In genomic region chr1:139236794-139237193, GRCm38 (mm10) we compare ENCODE assay signal across 19 mouse cellular contexts.
DNase-seq lines count a peak whose midpoint lies in the region; ATAC-seq and TF ChIP-seq lines count a peak whose summit lies in the region.
"Had no signal": no experiment of that assay in that cellular context is flagged by ENCODE, and none has a peak within 500 bp of the region (broad histone marks: within the 10 kb centered on the region; RNA-seq: fewer than 3 reads in every experiment).

No protein-coding gene starts in this region.

- H3K4me1 ChIP-seq in forebrain, postnatal 0 days (ENCODE audit: insufficient read depth) = no peaks in the 10 kb centered on the region
- H3K4me1 ChIP-seq in forebrain, embryonic 13.5 days = 0 out of 2 replicates have a peak, but pooled peaks cover 5% of the 10 kb centered on the region
- H3K4me1 ChIP-seq in midbrain, embryonic 14.5 days (ENCODE audit: control insufficient read depth, insufficient read depth, low read length) = no peaks in the 10 kb centered on the region
- 0 out of 2 replicates have a peak, but pooled peaks cover 6% of the 10 kb centered on the region for H3K4me1 ChIP-seq in midbrain, embryonic 13.5 days (replicated peaks)
- H3K4me1 ChIP-seq: embryonic facial prominence, embryonic 12.5 days; heart, embryonic 15.5 days; hindbrain, embryonic 15.5 days had no signal

- H3K27me3 ChIP-seq in forebrain, postnatal 0 days (ENCODE audit: insufficient read depth, low read length) = no peaks in the 10 kb centered on the region
- H3K27me3 ChIP-seq in forebrain, embryonic 13.5 days = no peaks in the 10 kb centered on the region
- H3K27me3 ChIP-seq in midbrain, embryonic 14.5 days (ENCODE audit: control insufficient read depth, insufficient read depth, low read length) = no peaks in the 10 kb centered on the region
- no peaks in the 10 kb centered on the region for H3K27me3 ChIP-seq in midbrain, embryonic 13.5 days
- H3K27me3 ChIP-seq: embryonic facial prominence, embryonic 12.5 days; heart, embryonic 15.5 days; hindbrain, embryonic 15.5 days had no signal

- no peak overlapping the region for H3K27ac ChIP-seq in forebrain, postnatal 0 days (ENCODE audit: low read depth, low read length)
- H3K27ac ChIP-seq in forebrain, embryonic 13.5 days = no peak overlapping the region
- no peak overlapping the region for H3K27ac ChIP-seq in midbrain, embryonic 14.5 days (replicated peaks; ENCODE audit: low read depth, low read length)
- no peak overlapping the region for H3K27ac ChIP-seq in midbrain, embryonic 13.5 days
- H3K27ac ChIP-seq: embryonic facial prominence, embryonic 12.5 days; heart, adult 2 months; heart, embryonic 15.5 days; hindbrain, embryonic 15.5 days had no signal

- peak; percentile 6 for DNase-seq in forebrain, postnatal 0 days
- DNase-seq in midbrain, embryonic 14.5 days = peak; percentile 22
- DNase-seq in R1 (ENCODE audit: low read depth, low spot score) = peak; percentile 21
- DNase-seq in brain, embryonic 14.5 days (ENCODE audit: low read depth) = peak; percentile 43
- DNase-seq: adrenal gland, adult 8-10 months; adrenal gland, postnatal 36 days; cerebellum, adult 11-12 months; cerebellum, adult 9-10 months; cerebellum, postnatal 25 days; gastrocnemius, postnatal 14 days; heart, adult 2 months; heart, postnatal 14 days had no signal

- no peaks in the 10 kb centered on the region for H3K36me3 ChIP-seq in forebrain, postnatal 0 days (ENCODE audit: insufficient read depth)
- H3K36me3 ChIP-seq in forebrain, embryonic 13.5 days (ENCODE audit: poor library complexity, severe bottlenecking) = no peaks in the 10 kb centered on the region
- no peaks in the 10 kb centered on the region for H3K36me3 ChIP-seq in midbrain, embryonic 14.5 days (ENCODE audit: control insufficient read depth, insufficient read depth, low read length)
- no peaks in the 10 kb centered on the region for H3K36me3 ChIP-seq in midbrain, embryonic 13.5 days
- H3K36me3 ChIP-seq: embryonic facial prominence, embryonic 12.5 days; heart, embryonic 15.5 days; hindbrain, embryonic 15.5 days had no signal

- no peaks in the 10 kb centered on the region for H3K9me3 ChIP-seq in forebrain, postnatal 0 days (ENCODE audit: low read length)
- no peaks in the 10 kb centered on the region for H3K9me3 ChIP-seq in forebrain, embryonic 13.5 days (replicated peaks)
- no peaks in the 10 kb centered on the region for H3K9me3 ChIP-seq in midbrain, embryonic 14.5 days (ENCODE audit: control insufficient read depth, low read length)
- no peaks in the 10 kb centered on the region for H3K9me3 ChIP-seq in midbrain, embryonic 13.5 days
- H3K9me3 ChIP-seq: embryonic facial prominence, embryonic 12.5 days; heart, embryonic 15.5 days; hindbrain, embryonic 15.5 days had no signal

- no peak for TF ChIP-seq CTCF in forebrain, postnatal 0 days (IDR thresholded peaks at IDR 0.05; ENCODE audit: low read depth)
- no peak for TF ChIP-seq CTCF in brain, embryonic 14.5 days (IDR thresholded peaks at IDR 0.05; ENCODE audit: borderline replicate concordance, extremely low read depth, insufficient read depth, insufficient read length)

- 55% methylated on average over 5 of the region's 5 CpGs for WGBS in forebrain, postnatal 0 days
- WGBS in forebrain, embryonic 13.5 days = 62% methylated on average over 5 of the region's 5 CpGs
- 46% methylated on average over 5 of the region's 5 CpGs for WGBS in midbrain, embryonic 14.5 days
- WGBS in midbrain, embryonic 13.5 days = 58% methylated on average over 5 of the region's 5 CpGs

- TF ChIP-seq POLR2A in brain, embryonic 14.5 days (IDR thresholded peaks at IDR 0.05; ENCODE audit: borderline replicate concordance, extremely low read depth, insufficient read depth, insufficient read length, poor library complexity, severe bottlenecking) = no peak

- H3K4me3 ChIP-seq in forebrain, postnatal 0 days (ENCODE audit: low read depth, low read length) = no peak overlapping the region
- H3K4me3 ChIP-seq in forebrain, embryonic 13.5 days = no peak overlapping the region
- H3K4me3 ChIP-seq in midbrain, embryonic 14.5 days (replicated peaks; ENCODE audit: low read depth, low read length) = no peak overlapping the region
- H3K4me3 ChIP-seq in midbrain, embryonic 13.5 days (replicated peaks) = no peak overlapping the region
- H3K4me3 ChIP-seq: embryonic facial prominence, embryonic 12.5 days; heart, adult 2 months; heart, embryonic 15.5 days; hindbrain, embryonic 15.5 days had no signal

- no peak for ATAC-seq in forebrain, postnatal 0 days
- ATAC-seq in forebrain, embryonic 13.5 days = no peak
- no peak for ATAC-seq in midbrain, embryonic 14.5 days (ENCODE audit: low FRiP score, low TSS enrichment)
- no peak for ATAC-seq in midbrain, embryonic 13.5 days
- ATAC-seq: forebrain, embryonic 16.5 days had no signal

- no peak overlapping the region for H3K9ac ChIP-seq in forebrain, postnatal 0 days
- H3K9ac ChIP-seq in forebrain, embryonic 13.5 days = no peak overlapping the region
- no peak overlapping the region for H3K9ac ChIP-seq in midbrain, embryonic 14.5 days (replicated peaks; ENCODE audit: low read length)
- no peak overlapping the region for H3K9ac ChIP-seq in midbrain, embryonic 13.5 days (replicated peaks)
- H3K9ac ChIP-seq: embryonic facial prominence, embryonic 12.5 days; heart, embryonic 15.5 days; hindbrain, embryonic 15.5 days had no signal

- no peak overlapping the region for H3K4me2 ChIP-seq in forebrain, postnatal 0 days (ENCODE audit: low read depth)
- H3K4me2 ChIP-seq in forebrain, embryonic 13.5 days = no peak overlapping the region
- H3K4me2 ChIP-seq in midbrain, embryonic 14.5 days (ENCODE audit: low read length) = no peak overlapping the region
- no peak overlapping the region for H3K4me2 ChIP-seq in midbrain, embryonic 13.5 days (replicated peaks)
- H3K4me2 ChIP-seq: embryonic facial prominence, embryonic 12.5 days; heart, embryonic 11.5 days; heart, embryonic 15.5 days; hindbrain, embryonic 15.5 days had no signal
